In the genomic region with DNA sequence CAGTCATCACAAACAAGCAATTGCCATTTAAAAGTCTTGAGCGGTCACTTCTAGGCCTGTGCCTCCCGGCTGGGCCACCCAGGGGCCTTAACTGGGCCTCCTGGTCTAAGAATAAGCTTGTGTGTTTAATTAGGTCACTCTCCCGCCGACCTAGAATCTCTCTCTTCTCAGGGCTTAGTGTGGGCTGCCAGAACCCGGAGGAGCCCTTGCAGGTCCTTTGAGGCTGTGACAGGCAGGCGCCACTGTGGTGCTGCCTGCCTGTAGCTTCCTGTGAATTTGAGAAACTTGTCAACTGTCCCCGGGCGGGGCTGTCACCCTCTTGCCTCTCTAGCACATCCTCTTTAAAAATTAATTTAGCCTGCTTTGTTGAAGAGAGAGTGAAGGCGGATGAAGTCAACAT, we compare ENCODE assay signal across 8 mouse cellular contexts. TPM values are rescaled to one million over a fixed set of nuclear protein-coding genes. Genes with fewer than 3 reads are reported as not detected.
DNase-seq lines count a peak whose midpoint lies in the region; ATAC-seq and TF ChIP-seq lines count a peak whose summit lies in the region.

No protein-coding gene starts in this region.

- no peak overlapping the region for H3K4me2 ChIP-seq in forebrain, postnatal 0 days (ENCODE audit: low read depth)
- H3K4me2 ChIP-seq in forebrain, embryonic 11.5 days (ENCODE audit: low read depth, low read length, severe bottlenecking), result no peak overlapping the region
- H3K4me2 ChIP-seq in forebrain, embryonic 13.5 days, result no peak overlapping the region

- H3K9ac ChIP-seq in forebrain, postnatal 0 days, result no peak overlapping the region
- H3K9ac ChIP-seq in forebrain, embryonic 11.5 days (ENCODE audit: low read length), result no peak overlapping the region
- no peak overlapping the region for H3K9ac ChIP-seq in forebrain, embryonic 13.5 days

- no peaks in the 10 kb centered on the region for H3K27me3 ChIP-seq in forebrain, postnatal 0 days (ENCODE audit: insufficient read depth, low read length)
- H3K27me3 ChIP-seq in forebrain, embryonic 11.5 days (ENCODE audit: control insufficient read depth, insufficient read depth, low read length), result no peaks in the 10 kb centered on the region
- H3K27me3 ChIP-seq in forebrain, embryonic 13.5 days, result no peaks in the 10 kb centered on the region

- no peaks in the 10 kb centered on the region for H3K4me1 ChIP-seq in forebrain, postnatal 0 days (ENCODE audit: insufficient read depth)
- no peaks in the 10 kb centered on the region for H3K4me1 ChIP-seq in forebrain, embryonic 11.5 days (replicated peaks; ENCODE audit: control insufficient read depth, insufficient read depth, low read length)
- H3K4me1 ChIP-seq in cortical plate, adult 2 months (ENCODE audit: control insufficient read depth, insufficient read depth, low read length), result peaks cover 2% of the 10 kb centered on the region; the same call in 1 of the 2 replicates
- H3K4me1 ChIP-seq in forebrain, embryonic 13.5 days, result no peaks in the 10 kb centered on the region; the same call in 1 of the 2 replicates

- H3K4me3 ChIP-seq in forebrain, postnatal 0 days (ENCODE audit: low read depth, low read length), result no peak overlapping the region
- no peak overlapping the region for H3K4me3 ChIP-seq in forebrain, embryonic 11.5 days (ENCODE audit: low read depth, low read length)
- H3K4me3 ChIP-seq in cortical plate, adult 2 months (ENCODE audit: insufficient read depth, low read length), result no peak overlapping the region
- H3K4me3 ChIP-seq in forebrain, embryonic 13.5 days, result no peak overlapping the region

- WGBS in forebrain, postnatal 0 days, result 35% methylated on average over 9 of the region's 9 CpGs
- WGBS in forebrain, embryonic 11.5 days, result 51% methylated on average over 9 of the region's 9 CpGs
- 47% methylated on average over 9 of the region's 9 CpGs for WGBS in forebrain, embryonic 13.5 days

- no peak for DNase-seq in forebrain, postnatal 0 days
- no peak for DNase-seq in forebrain, embryonic 11.5 days (ENCODE audit: low spot score)
- peak; percentile 26 for DNase-seq in 416B (ENCODE audit: low read depth)
- DNase-seq in left cerebral cortex, postnatal 14 days (ENCODE audit: low spot score in 2 of 2), result peak; percentile 26 to 64
- DNase-seq in thymus, postnatal 36 days, result peak; percentile 45 to 53
- no peak for DNase-seq in embryo, embryonic 11 days

- ATAC-seq in forebrain, postnatal 0 days, result 0 out of 2 replicates have a peak, but pooled peaks have one; percentile 23
- no peak for ATAC-seq in forebrain, embryonic 11.5 days (replicated peaks; ENCODE audit: low FRiP score)
- no peak for ATAC-seq in forebrain, embryonic 13.5 days

- no peak for TF ChIP-seq POLR2A in cortical plate, adult 2 months (IDR thresholded peaks at IDR 0.05; ENCODE audit: extremely low read depth, insufficient read depth, low read length)

- no peaks in the 10 kb centered on the region for H3K36me3 ChIP-seq in forebrain, postnatal 0 days (ENCODE audit: insufficient read depth)
- H3K36me3 ChIP-seq in forebrain, embryonic 11.5 days (ENCODE audit: control insufficient read depth, insufficient read depth, low read length), result no peaks in the 10 kb centered on the region
- H3K36me3 ChIP-seq in forebrain, embryonic 13.5 days (ENCODE audit: poor library complexity, severe bottlenecking), result no peaks in the 10 kb centered on the region

- H3K27ac ChIP-seq in forebrain, postnatal 0 days (ENCODE audit: low read depth, low read length), result no peak overlapping the region
- no peak overlapping the region for H3K27ac ChIP-seq in forebrain, embryonic 11.5 days (ENCODE audit: low read depth, low read length)
- peak overlapping the region; percentile 25; the same call in 1 of the 2 replicates for H3K27ac ChIP-seq in cortical plate, adult 2 months (ENCODE audit: insufficient read depth, low read length)
- no peak overlapping the region for H3K27ac ChIP-seq in forebrain, embryonic 13.5 days

- intact Hi-C loops in left cerebral cortex, postnatal 14 days (cut with DNase I), result no loop called here

- no peak for TF ChIP-seq CTCF in forebrain, postnatal 0 days (IDR thresholded peaks at IDR 0.05; ENCODE audit: low read depth)
- no peak for TF ChIP-seq CTCF in cortical plate, adult 2 months (IDR thresholded peaks at IDR 0.05; ENCODE audit: extremely low read depth, insufficient read depth, low read length)

- H3K9me3 ChIP-seq in forebrain, postnatal 0 days (ENCODE audit: low read length), result no peaks in the 10 kb centered on the region
- H3K9me3 ChIP-seq in forebrain, embryonic 11.5 days (ENCODE audit: control insufficient read depth, low read length), result no peaks in the 10 kb centered on the region
- no peaks in the 10 kb centered on the region for H3K9me3 ChIP-seq in forebrain, embryonic 13.5 days (replicated peaks)

RNA-seq across cellular contexts. Expression of a gene that starts 45.2 kb away (rescaled TPM):
- total RNA-seq in forebrain, postnatal 0 days (2014; rRNA removed), result 68.7 and 73.5 TPM in 2 replicates
- polyA plus RNA-seq in forebrain, postnatal 0 days (2015; fragmentation: Nextera tagmentation; extraction: Ambion mirVana), result 27.4 and 36.5 TPM in 2 replicates
- 70.7 and 72.8 TPM in 2 replicates for polyA plus RNA-seq in forebrain, embryonic 11.5 days (2014; fragmentation: Nextera tagmentation; extraction: Ambion mirVana)
- polyA plus RNA-seq in cortical plate, adult 2 months (2012; rRNA removed), result 141 and 153 TPM in 2 replicates
- total RNA-seq in left cerebral cortex, postnatal 14 days (2021), result 100 to 1,000 TPM; 127 to 130 TPM
- polyA plus RNA-seq in forebrain, embryonic 13.5 days (2015; fragmentation: Nextera tagmentation; extraction: Ambion mirVana), result 57.2 and 59.8 TPM in 2 replicates

RNA-seq across cellular contexts. Expression of a gene that starts 53.2 kb away (rescaled TPM):
- total RNA-seq in forebrain, postnatal 0 days (2014; rRNA removed), result 5.3 and 9.1 TPM in 2 replicates
- polyA plus RNA-seq in forebrain, postnatal 0 days (2015; fragmentation: Nextera tagmentation; extraction: Ambion mirVana), result 8.9 and 9.8 TPM in 2 replicates
- polyA plus RNA-seq in forebrain, embryonic 11.5 days (2014; fragmentation: Nextera tagmentation; extraction: Ambion mirVana), result 95.3 and 97.5 TPM in 2 replicates
- 0.26 and 0.50 TPM in 2 replicates for polyA plus RNA-seq in cortical plate, adult 2 months (2012; rRNA removed)
- total RNA-seq in left cerebral cortex, postnatal 14 days (2021), result 1 to 10 TPM; 1.3 to 1.4 TPM
- polyA plus RNA-seq in forebrain, embryonic 13.5 days (2015; fragmentation: Nextera tagmentation; extraction: Ambion mirVana), result 41.1 and 41.6 TPM in 2 replicates

Comparison
In these comparisons a context has a peak if more than half of its experiments do, and no peak if none do; other contexts are left out.
1. DNase-seq: peak in 416B (single experiment), left cerebral cortex, postnatal 14 days (2 of 2) and thymus, postnatal 36 days (2 of 2); none in forebrain, postnatal 0 days (single experiment), forebrain, embryonic 11.5 days (single experiment) and embryo, embryonic 11 days (single experiment).